Mouse (Mus musculus): ENCODE measurements around the gene Rhbdf2.

Gene Rhbdf2

DNA sequence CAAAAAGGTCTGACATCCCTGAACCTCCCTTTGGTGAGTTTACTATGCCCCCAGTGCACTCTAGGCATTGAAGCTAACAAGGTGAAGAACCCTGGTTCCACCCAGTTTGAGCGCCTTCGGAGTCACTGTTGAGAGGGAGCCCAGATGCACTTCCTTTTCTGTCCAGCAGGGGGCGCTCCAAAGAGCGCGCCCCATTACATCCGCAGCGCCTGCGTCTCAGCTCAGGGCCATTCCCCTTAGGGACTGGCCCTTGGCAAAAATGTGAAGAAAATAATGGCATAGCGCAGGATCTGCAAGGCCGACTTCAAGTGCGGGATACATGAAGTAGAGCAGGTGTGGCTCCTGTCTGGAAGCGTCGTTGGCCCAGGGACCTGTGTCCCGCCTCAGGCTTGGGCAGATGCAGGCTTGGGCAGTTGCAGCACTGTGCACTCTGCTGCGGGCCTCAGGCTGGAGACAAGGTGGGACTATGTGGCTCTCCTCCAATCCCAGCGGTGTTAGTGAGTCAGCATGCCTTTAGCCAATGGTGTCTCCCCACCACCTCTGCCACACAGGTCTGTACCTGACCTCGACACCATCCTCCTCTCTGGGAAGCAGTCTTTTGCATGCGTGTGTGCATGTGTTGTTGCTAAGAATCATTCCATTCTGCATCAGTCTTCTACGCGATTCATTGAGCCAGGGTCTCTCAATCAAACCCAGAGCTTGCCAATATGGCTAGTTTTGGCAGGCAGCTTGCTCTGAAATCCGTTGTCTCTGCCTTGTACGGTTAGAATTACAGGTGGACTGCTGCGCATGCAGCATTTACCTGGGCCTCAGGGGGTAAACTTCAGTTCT is 39.8 kb downstream of the Rhbdf2 start:
- peak; percentile 65 to 76 for DNase-seq (ENCODE audit: low spot score in 2 of 2)

- DNase-seq (ENCODE audit: low spot score in 2 of 2): no peak
Measured at GRCm38 (mm10) chr11:116586310-116586709, 40.5 kb downstream of the Rhbdf2 start, which contains the start of gene Aanat. Aanat (plus strand) TSS chr11:116586432.

DNA sequence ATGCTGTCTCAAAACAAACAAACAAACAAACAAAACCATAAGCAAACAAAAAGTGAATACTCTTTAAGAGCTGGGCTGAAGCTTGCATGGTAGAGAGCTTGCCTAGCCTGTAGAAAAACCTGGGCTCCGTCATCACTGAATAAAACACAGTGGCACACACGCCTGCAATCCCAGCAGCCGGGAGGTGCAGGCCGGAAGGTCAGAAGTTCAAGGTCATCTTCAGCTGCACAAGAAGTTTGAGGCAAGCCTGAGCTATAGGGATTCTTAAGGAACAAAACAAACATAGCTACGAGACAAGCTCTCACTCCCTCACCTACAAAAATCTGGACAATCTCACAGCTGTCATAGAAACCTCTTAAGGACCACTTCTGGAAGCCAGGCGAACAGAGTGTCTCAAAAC is 41.1 kb downstream of the Rhbdf2 start:
- DNase-seq (ENCODE audit: low spot score in 2 of 2): no peak

DNA sequence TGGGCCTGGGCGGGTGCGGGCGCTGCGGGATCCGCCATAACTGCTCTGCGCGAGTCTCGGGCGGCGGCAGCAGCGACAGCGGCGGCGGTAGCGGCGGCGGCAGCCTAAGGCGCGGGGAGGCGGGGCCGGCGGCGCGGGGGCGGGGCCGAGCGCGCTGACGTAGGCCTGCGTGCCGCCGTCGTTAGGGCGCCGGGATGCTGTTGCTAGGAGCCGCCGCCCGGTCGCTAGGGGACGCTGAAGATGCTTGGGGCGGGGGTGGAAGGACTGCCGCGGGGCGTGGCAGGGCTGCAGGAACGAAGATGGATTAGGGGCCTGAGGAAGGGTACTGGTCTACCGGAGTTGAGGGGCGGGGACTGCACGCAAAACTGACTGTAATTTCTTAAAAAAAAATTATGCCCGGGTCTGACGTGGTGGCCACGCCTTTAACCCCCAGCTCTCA is 45.4 kb downstream of the Rhbdf2 start, which contains the start of gene Ube2o:
Gene Ube2o, minus strand, starts transcription at position 72 of the 439 bp plus-strand sequence.
- DNase-seq (ENCODE audit: low spot score in 2 of 2): peak; percentile 79 to 90

GRCm38 (mm10) chr11:116580711-116581375 is 46.0 kb downstream of the Rhbdf2 start:
- peak; percentile 53 to 63 for DNase-seq (ENCODE audit: low spot score in 2 of 2)

GRCm38 (mm10) chr11:116580031-116580652 is 46.7 kb downstream of the Rhbdf2 start:
- no peak for DNase-seq (ENCODE audit: low spot score in 2 of 2)

DNA sequence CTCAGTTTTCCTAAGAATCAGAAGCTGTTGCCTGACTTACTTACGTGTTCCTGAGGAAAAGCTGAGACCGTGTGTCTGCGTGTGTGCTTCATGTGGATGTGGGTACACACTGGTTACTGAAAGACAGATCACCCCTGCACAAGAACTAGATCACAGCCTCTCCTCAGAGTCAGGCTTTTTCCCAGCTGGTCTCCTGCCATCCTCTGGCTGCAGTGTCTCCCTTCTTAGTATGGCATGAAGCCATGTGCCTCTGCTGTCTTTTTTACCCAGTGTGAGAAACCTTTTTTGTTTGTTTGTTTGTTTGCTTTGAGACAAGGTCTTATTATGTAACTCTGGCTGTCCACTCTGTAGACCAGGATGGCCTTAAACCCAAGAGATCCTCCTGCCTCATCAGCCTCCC is 47.5 kb downstream of the Rhbdf2 start:
- DNase-seq (ENCODE audit: low spot score in 2 of 2): no peak

DNA sequence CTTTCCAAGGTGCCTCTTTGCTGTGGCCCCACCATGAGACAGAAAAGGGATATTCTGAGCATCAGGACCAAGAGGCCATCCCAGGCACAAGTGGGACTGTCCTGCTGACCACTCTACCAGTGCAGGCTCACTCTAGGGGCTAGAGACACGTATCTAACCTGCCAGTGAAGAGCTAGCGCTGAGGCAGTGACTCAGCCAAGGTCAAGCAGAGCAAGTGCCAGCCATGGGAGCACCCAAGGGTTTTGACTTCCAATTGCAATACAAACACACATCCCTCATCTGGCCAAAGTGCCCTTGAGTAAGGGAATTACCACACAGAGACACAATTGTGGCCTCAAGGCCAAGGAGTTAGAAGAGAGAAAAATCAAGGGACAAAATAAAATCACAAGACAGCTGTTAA is 51.4 kb downstream of the Rhbdf2 start:
- no peak for DNase-seq (ENCODE audit: low spot score in 2 of 2)

DNA sequence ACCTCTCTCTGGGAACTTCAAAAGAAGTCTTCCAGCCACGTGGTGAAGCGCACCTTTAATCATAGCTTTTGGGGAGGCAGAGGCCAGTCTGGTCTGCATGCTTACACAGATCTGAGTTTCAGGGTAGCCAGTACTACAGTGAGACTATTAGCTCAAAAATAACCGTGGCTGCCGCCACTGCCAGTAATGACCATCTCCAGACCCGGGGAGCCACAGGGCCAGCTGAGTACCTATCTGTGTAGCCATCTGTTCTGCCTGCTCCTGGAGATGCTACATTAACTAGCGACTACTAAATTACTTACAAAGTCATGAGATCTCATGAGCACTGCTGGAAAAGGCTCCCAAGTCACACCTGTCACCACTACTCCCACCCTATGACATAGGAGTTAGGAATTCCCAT is 51.8 kb downstream of the Rhbdf2 start:
- no peak for DNase-seq (ENCODE audit: low spot score in 2 of 2)

DNA sequence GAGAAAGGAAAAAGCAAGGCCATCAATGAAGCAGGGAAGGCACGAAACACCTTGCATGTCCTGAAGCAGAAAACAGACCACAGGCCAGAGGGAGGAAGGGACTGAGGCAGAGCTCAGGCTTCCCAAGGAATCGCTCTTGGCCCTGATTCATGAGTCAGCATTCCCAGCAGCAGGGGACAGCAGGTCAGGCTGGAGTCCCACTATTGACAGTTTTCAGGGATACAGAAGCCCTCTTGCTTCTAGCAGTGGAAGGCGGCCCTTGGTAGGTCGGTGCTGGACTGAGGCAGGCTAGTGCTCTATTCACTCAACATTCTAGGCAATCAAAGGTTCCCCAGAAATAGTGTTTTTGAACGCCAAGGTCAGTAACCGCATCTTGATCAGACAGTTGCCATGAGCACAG is 52.3 kb downstream of the Rhbdf2 start:
- DNase-seq (ENCODE audit: low spot score in 2 of 2): no peak

- peak; percentile 36 to 46 for DNase-seq (ENCODE audit: low spot score in 2 of 2)
Measured at GRCm38 (mm10) chr11:116572756-116573543, 53.9 kb downstream of the Rhbdf2 start.

DNA sequence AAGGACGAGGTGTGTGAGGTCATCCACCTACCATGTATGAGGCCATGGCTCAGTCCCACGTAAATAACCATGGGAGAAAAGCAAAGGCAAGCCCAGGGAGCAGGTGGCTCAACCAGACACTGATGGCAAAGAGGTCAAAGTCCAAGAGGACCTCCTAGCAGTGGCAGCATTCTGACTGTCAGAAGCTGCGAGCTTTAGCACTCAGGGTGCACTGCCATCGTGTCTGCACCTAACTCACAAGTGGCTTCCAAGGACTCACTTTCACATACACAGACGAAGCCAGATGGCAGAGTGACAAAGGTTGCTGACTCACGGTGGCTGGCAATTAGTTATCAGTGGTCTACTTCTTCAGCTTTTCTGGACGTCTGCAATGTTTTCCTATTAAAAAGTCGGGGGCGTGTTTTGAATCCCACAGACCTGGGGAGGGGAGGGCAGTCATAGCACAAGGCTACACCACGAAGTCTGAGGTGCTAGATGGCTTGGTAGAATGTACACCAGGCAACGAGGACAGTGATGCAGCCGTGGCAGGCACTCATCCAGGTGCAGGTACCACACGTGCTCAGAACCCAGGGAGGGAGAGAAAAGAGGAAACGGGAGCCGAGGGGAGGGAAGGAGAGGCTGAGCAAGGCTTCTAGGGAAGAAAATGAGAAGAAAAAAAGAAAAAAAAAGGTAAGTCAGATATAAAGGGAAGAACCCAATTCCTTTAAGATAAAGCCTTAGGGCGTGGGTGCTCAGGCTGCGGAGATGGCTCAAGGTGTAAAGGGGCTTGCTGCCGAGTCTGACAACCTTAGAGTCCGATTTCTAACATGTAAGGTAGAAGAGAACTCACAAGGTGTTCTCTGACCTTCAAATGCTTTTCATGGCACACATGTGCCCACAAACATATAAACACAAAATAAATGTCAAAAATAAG is 54.8 kb downstream of the Rhbdf2 start:
- DNase-seq (ENCODE audit: low spot score in 2 of 2): peak; percentile 63 to 75

- DNase-seq (ENCODE audit: low spot score in 2 of 2): no peak
Measured at GRCm38 (mm10) chr11:116570821-116571220, 56.0 kb downstream of the Rhbdf2 start.

DNA sequence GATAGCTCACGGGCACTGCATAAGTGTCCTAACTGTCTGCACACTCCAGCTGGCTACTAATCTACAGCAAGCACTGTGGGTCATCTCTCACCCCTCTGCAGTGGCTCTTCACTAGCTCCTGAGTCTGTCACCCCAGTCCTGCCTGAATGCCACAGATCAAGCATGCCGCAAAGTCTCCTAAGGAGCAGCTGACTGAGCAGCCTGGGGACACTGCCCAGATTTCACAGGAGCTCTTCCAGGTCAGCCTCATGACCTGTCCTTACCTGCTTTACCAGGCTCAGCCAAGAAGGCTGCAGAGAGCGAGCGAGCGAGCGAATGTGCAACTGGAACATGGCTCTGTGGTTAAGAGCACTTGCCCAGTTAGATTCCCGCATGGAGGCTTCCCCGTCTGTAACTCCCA is 59.3 kb downstream of the Rhbdf2 start:
- no peak for DNase-seq (ENCODE audit: low spot score in 2 of 2)

DNA sequence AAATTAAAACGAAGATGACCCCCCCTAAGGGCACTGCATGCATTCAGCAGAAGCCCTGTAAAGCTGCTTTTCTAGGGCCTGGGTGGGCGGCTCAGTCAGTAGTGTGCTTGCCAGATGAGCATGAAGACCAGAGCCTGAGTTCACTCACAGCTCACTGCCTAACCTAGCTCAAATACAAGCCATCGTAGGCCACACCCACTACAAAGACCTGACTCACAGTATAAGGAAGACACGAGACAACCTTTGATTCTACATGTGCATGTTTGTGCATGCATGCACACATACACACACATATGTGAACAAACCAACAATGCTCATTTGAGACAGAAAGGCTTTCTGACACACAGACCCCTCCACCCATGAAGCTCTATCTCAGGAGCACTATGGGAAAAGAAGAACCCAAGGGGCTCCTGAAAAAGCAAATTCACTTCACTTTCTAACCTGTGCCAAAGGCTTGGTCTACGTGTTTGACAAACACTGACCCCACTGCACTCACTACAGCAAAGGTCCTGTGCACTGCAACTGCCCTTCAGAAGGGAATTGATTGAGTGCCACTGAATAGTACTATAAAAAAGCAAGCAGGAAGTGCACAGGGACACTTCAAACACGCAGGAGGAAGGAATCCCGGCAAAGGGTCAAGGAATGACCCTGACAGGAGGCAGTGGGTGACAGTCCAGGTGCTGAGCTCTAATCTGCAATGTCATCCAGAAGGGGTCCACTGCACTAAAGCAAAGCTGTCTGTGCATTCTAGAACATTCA is 61.4 kb downstream of the Rhbdf2 start:
- DNase-seq (ENCODE audit: low spot score in 2 of 2): no peak

DNA sequence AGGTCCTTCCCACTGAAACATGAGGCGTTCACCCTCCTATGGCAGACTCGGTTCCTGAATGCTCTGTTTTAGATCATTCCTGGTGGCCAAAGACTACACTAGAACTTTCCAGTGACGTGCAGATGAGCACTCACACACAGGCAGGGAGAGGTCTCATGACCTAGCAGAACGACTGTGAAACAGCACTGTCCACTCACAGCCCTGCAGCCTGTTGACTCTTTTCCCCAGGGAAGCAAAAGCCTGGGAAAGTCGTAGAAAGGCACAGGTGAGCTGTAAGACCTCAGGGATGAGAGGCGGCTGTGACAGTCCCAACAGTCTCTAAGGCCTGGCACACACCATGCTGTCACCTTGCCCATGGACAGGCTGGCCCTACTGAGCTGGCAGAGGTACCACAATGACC is 70.5 kb downstream of the Rhbdf2 start:
- DNase-seq (ENCODE audit: low spot score in 2 of 2): no peak

- DNase-seq (ENCODE audit: low spot score in 2 of 2): no peak
Measured at GRCm38 (mm10) chr11:116555572-116555971, 71.2 kb downstream of the Rhbdf2 start.

- peak in 1 of 2 experiments; percentile 40 for DNase-seq (ENCODE audit: low spot score in 2 of 2)
Measured at GRCm38 (mm10) chr11:116554171-116554878, 72.5 kb downstream of the Rhbdf2 start.

GRCm38 (mm10) chr11:116552194-116552593 is 74.6 kb downstream of the Rhbdf2 start:
- DNase-seq (ENCODE audit: low spot score in 2 of 2): no peak
